Mouse (Mus musculus) neural tube, embryonic 10.5 days (tissue): ENCODE data around the gene Kcnh4.

ENCODE experiments used
- DNase-seq: peaks from one replicate; pipeline ENCODE4 v3.0.0-alpha.2; 2017; ENCODE audit warnings: low spot score; ENCODE audit errors: extremely low spot score

Kcnh4 gene

GRCm38 (mm10) chr11:100710977-100711376 lies 48.8 kb downstream of the Kcnh4 start:
- no peak for DNase-seq

GRCm38 (mm10) chr11:100710528-100710927 lies 49.2 kb downstream of the Kcnh4 start:
- no peak for DNase-seq

- no peak for DNase-seq
Measured at GRCm38 (mm10) chr11:100709201-100709810, 50.4 kb downstream of the Kcnh4 start.

GRCm38 (mm10) chr11:100705095-100705747 lies 54.5 kb downstream of the Kcnh4 start:
- DNase-seq, result no peak

- DNase-seq, result no peak
Measured at GRCm38 (mm10) chr11:100703851-100704531, 55.8 kb downstream of the Kcnh4 start, which contains the start of gene Dhx58. Dhx58 (minus strand) TSS chr11:100704271.

GRCm38 (mm10) chr11:100703366-100703765 lies 56.4 kb downstream of the Kcnh4 start:
- no peak for DNase-seq

GRCm38 (mm10) chr11:100702906-100703305 lies 56.8 kb downstream of the Kcnh4 start:
- no peak for DNase-seq

GRCm38 (mm10) chr11:100702081-100702851 lies 57.5 kb downstream of the Kcnh4 start:
- DNase-seq, result peak; percentile 70

- DNase-seq, result no peak
Measured at GRCm38 (mm10) chr11:100701301-100701700, 58.4 kb downstream of the Kcnh4 start.

GRCm38 (mm10) chr11:100700710-100701109 lies 59.0 kb downstream of the Kcnh4 start:
- no peak for DNase-seq

GRCm38 (mm10) chr11:100697921-100698320 lies 61.8 kb downstream of the Kcnh4 start:
- no peak for DNase-seq

GRCm38 (mm10) chr11:100694926-100695325 lies 64.8 kb downstream of the Kcnh4 start:
- peak; percentile 81 for DNase-seq

GRCm38 (mm10) chr11:100693154-100693553 lies 66.6 kb downstream of the Kcnh4 start:
- no peak for DNase-seq

GRCm38 (mm10) chr11:100692164-100692616 lies 67.6 kb downstream of the Kcnh4 start, which contains the start of gene Zfp385c:
Zfp385c (minus strand) TSS chr11:100692455.
- no peak for DNase-seq

- DNase-seq, result no peak
Measured at GRCm38 (mm10) chr11:100690389-100690788, 69.4 kb downstream of the Kcnh4 start.
